Comparison of ENCODE assay signal across 8 mouse cellular contexts in the genomic region with DNA sequence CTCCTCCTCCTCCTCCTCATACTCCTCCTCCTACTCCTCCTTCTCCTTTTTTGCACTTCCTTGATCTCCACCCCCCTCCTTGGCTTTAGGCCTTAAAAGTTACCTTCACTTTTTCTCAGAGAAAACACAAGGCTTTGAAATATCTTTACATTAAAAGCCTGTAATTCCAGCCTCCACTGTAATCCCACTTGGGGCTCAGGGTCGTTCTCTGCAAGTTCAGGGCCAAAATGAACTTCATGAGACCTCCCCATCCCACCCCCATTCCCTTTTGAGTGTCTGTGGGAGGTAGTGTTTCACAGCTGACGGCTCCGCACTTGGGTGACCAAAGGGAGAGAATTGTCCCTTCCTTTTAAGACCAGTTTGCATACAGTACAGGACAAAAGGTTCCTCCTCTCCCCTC. TPM values are rescaled to one million over a fixed set of nuclear protein-coding genes. Genes with fewer than 3 reads are reported as not detected.
DNase-seq lines count a peak whose midpoint lies in the region; ATAC-seq and TF ChIP-seq lines count a peak whose summit lies in the region.

No protein-coding gene starts in this region.

- no peak for DNase-seq in intestine, embryonic 14.5 days (ENCODE audit: low spot score)
- no peak for DNase-seq in ES-E14 (ENCODE audit: low read depth, low spot score)
- no peak for DNase-seq in left cerebral cortex, postnatal 36 days (ENCODE audit: low spot score in 2 of 2)
- no peak for DNase-seq in Muller cell, postnatal 12 days (ENCODE audit: inconsistent ontology term)
- no peak for DNase-seq in adrenal gland, adult 18-20 months (ENCODE audit: low spot score in 2 of 2)

- H3K9me3 ChIP-seq in intestine, embryonic 14.5 days (ENCODE audit: control insufficient read depth, low read length), result no peaks in the 10 kb centered on the region
- H3K9me3 ChIP-seq in intestine, postnatal 0 days (ENCODE audit: control insufficient read depth), result no peaks in the 10 kb centered on the region
- H3K9me3 ChIP-seq in ES-E14 (ENCODE audit: control insufficient read depth, insufficient read depth, low read depth, low read length), result no peaks in the 10 kb centered on the region
- H3K9me3 ChIP-seq in forebrain, embryonic 15.5 days, result no peaks in the 10 kb centered on the region
- no peaks in the 10 kb centered on the region for H3K9me3 ChIP-seq in midbrain, embryonic 12.5 days

- no peaks in the 10 kb centered on the region for H3K27me3 ChIP-seq in intestine, embryonic 14.5 days (replicated peaks; ENCODE audit: control insufficient read depth, insufficient read depth, low read length)
- no peaks in the 10 kb centered on the region for H3K27me3 ChIP-seq in intestine, postnatal 0 days (replicated peaks; ENCODE audit: control insufficient read depth, insufficient read depth, low read length)
- no peaks in the 10 kb centered on the region for H3K27me3 ChIP-seq in forebrain, embryonic 15.5 days
- H3K27me3 ChIP-seq in midbrain, embryonic 12.5 days, result no peaks in the 10 kb centered on the region

- no peak overlapping the region for H3K4me3 ChIP-seq in intestine, embryonic 14.5 days (ENCODE audit: low read depth, low read length)
- no peak overlapping the region for H3K4me3 ChIP-seq in intestine, postnatal 0 days (ENCODE audit: low read depth, low read length)
- H3K4me3 ChIP-seq in ES-E14 (ENCODE audit: insufficient read depth in 1 of 2, low read depth in 1 of 2, low read length in 2 of 2, poor library complexity in 1 of 2, severe bottlenecking in 1 of 2), result peak overlapping the region; percentile 30 to 98
- H3K4me3 ChIP-seq in forebrain, embryonic 15.5 days, result no peak overlapping the region
- H3K4me3 ChIP-seq in midbrain, embryonic 12.5 days, result peak overlapping the region; percentile 82

- in situ Hi-C loops in ES-E14 (cut with MboI; ENCODE audit: low sequenced_read_pairs in 2 of 2, unreplicated experiment in 2 of 2), result no loop called here

- 24% methylated on average over 3 of the region's 3 CpGs for WGBS in intestine, embryonic 14.5 days
- WGBS in intestine, postnatal 0 days, result 47% methylated on average over 3 of the region's 3 CpGs
- WGBS in forebrain, embryonic 15.5 days, result 27% methylated on average over 3 of the region's 3 CpGs
- WGBS in midbrain, embryonic 12.5 days, result 22% methylated on average over 3 of the region's 3 CpGs

- no peak for TF ChIP-seq CTCF in intestine, postnatal 0 days (IDR thresholded peaks at IDR 0.05; ENCODE audit: low read depth)

- intact Hi-C loops in left cerebral cortex, postnatal 36 days (cut with DNase I), result loop anchor here (5.0 kb wide), 2 partner anchors 46 to 66 kb away; partner anchors contain the start of genes Cox14 and Gm17349

- H3K9ac ChIP-seq in intestine, embryonic 14.5 days (ENCODE audit: low read length), result no peak overlapping the region
- H3K9ac ChIP-seq in intestine, postnatal 0 days (ENCODE audit: low read depth, low read length), result no peak overlapping the region
- no peak overlapping the region for H3K9ac ChIP-seq in ES-E14 (ENCODE audit: insufficient read depth, low read depth, low read length, poor library complexity, severe bottlenecking)
- no peak overlapping the region for H3K9ac ChIP-seq in forebrain, embryonic 15.5 days (replicated peaks)
- H3K9ac ChIP-seq in midbrain, embryonic 12.5 days (replicated peaks), result no peak overlapping the region

- H3K4me1 ChIP-seq in intestine, embryonic 14.5 days (replicated peaks; ENCODE audit: control insufficient read depth, insufficient read depth, low read length), result peaks cover 19% of the 10 kb centered on the region; the same call in 1 of the 2 replicates
- no peaks in the 10 kb centered on the region; the same call in 1 of the 2 replicates for H3K4me1 ChIP-seq in intestine, postnatal 0 days (replicated peaks; ENCODE audit: control insufficient read depth, insufficient read depth, low read length)
- peaks cover 2% of the 10 kb centered on the region in 2 experiments; a peak in 2 of 4 replicates for H3K4me1 ChIP-seq in ES-E14 (ENCODE audit: control insufficient read depth in 2 of 2, insufficient read depth in 2 of 2, low read length in 2 of 2, poor library complexity in 1 of 2)
- H3K4me1 ChIP-seq in forebrain, embryonic 15.5 days, result peaks cover 17% of the 10 kb centered on the region
- H3K4me1 ChIP-seq in midbrain, embryonic 12.5 days, result peaks cover 15% of the 10 kb centered on the region

- no peak; the same call in 1 of the 2 replicates for ATAC-seq in intestine, embryonic 14.5 days (replicated peaks; ENCODE audit: low FRiP score, low TSS enrichment, low read depth)
- ATAC-seq in intestine, postnatal 0 days, result no peak
- ATAC-seq in forebrain, embryonic 15.5 days (replicated peaks), result no peak
- ATAC-seq in midbrain, embryonic 12.5 days (ENCODE audit: low FRiP score, low read depth), result no peak

- H3K27ac ChIP-seq in intestine, embryonic 14.5 days (ENCODE audit: low read depth), result peak overlapping the region; percentile 34; the same call in 1 of the 2 replicates
- H3K27ac ChIP-seq in intestine, postnatal 0 days (ENCODE audit: low read depth, low read length), result no peak overlapping the region
- 0 out of 2 replicates have a peak overlapping the region, but pooled peaks have one; percentile 2 for H3K27ac ChIP-seq in ES-E14 (ENCODE audit: insufficient read depth, low read depth, low read length, poor library complexity, severe bottlenecking)
- 0 out of 2 replicates have a peak overlapping the region, but pooled peaks have one; percentile 32 for H3K27ac ChIP-seq in forebrain, embryonic 15.5 days (replicated peaks)
- peak overlapping the region; percentile 92; the same call in 1 of the 2 replicates for H3K27ac ChIP-seq in midbrain, embryonic 12.5 days (replicated peaks)

- H3K36me3 ChIP-seq in intestine, embryonic 14.5 days (ENCODE audit: control insufficient read depth, insufficient read depth, low read length), result no peaks in the 10 kb centered on the region
- H3K36me3 ChIP-seq in intestine, postnatal 0 days (ENCODE audit: control insufficient read depth, insufficient read depth), result peaks cover 5% of the 10 kb centered on the region; the same call in 1 of the 2 replicates
- no peaks in the 10 kb centered on the region for H3K36me3 ChIP-seq in ES-E14 (ENCODE audit: control insufficient read depth, insufficient read depth, low read length, poor library complexity, severe bottlenecking)
- no peaks in the 10 kb centered on the region for H3K36me3 ChIP-seq in forebrain, embryonic 15.5 days
- no peaks in the 10 kb centered on the region for H3K36me3 ChIP-seq in midbrain, embryonic 12.5 days

- H3K4me2 ChIP-seq in intestine, embryonic 14.5 days (ENCODE audit: low read length), result peak overlapping the region; percentile 23; the same call in 1 of the 2 replicates
- no peak overlapping the region; the same call in 1 of the 2 replicates for H3K4me2 ChIP-seq in intestine, postnatal 0 days (replicated peaks; ENCODE audit: low read depth)
- H3K4me2 ChIP-seq in forebrain, embryonic 15.5 days (replicated peaks), result peak overlapping the region; percentile 69; the same call in 1 of the 2 replicates
- peak overlapping the region; percentile 74 for H3K4me2 ChIP-seq in midbrain, embryonic 12.5 days (replicated peaks)

TF ChIP-seq in ES-E14, 5 proteins besides CTCF, POLR2A, EP300 and RAD21:
- TF ChIP-seq CHD2 (IDR thresholded peaks at IDR 0.05; ENCODE audit: low read depth, low read length), result no peak
- no peak for TF ChIP-seq MAFK (IDR thresholded peaks at IDR 0.05; ENCODE audit: insufficient read depth, low read depth, low read length)
- TF ChIP-seq ZNF384 (IDR thresholded peaks at IDR 0.05; ENCODE audit: low read depth, low read length), result no peak
- no peak for TF ChIP-seq ZC3H11A (IDR thresholded peaks at IDR 0.05; ENCODE audit: borderline replicate concordance, low read depth, low read length)
- no peak for TF ChIP-seq HCFC1 (IDR thresholded peaks at IDR 0.05; ENCODE audit: borderline replicate concordance, insufficient read depth, low read length)

RNA-seq across cellular contexts. Expression of gene Cers5, which starts 0.2 kb away (rescaled TPM):
- polyA plus RNA-seq in intestine, embryonic 14.5 days (2014; fragmentation: Nextera tagmentation; extraction: Ambion mirVana), result 64.7 and 68.7 TPM in 2 replicates
- 18.7 and 19.2 TPM in 2 replicates for polyA plus RNA-seq in intestine, postnatal 0 days (2015; fragmentation: Nextera tagmentation; extraction: Ambion mirVana)
- 107 and 126 TPM in 2 replicates for total RNA-seq in ES-E14 (2012; rRNA removed)
- polyA plus RNA-seq in forebrain, embryonic 15.5 days (2015; fragmentation: Nextera tagmentation; extraction: Ambion mirVana), result 69.4 and 69.7 TPM in 2 replicates
- polyA plus RNA-seq in midbrain, embryonic 12.5 days (2016; fragmentation: Nextera tagmentation; extraction: Ambion mirVana), result 57.4 and 59.6 TPM in 2 replicates
- total RNA-seq in left cerebral cortex, postnatal 36 days (2021), result 10 to 100 TPM; 32.3 to 42.2 TPM
- total RNA-seq in adrenal gland, adult 18-20 months (2021), result 10 to 100 TPM; 40.8 to 53.7 TPM

RNA-seq across cellular contexts. Expression of gene Cox14, which starts 47.5 kb away (rescaled TPM):
- polyA plus RNA-seq in intestine, embryonic 14.5 days (2014; fragmentation: Nextera tagmentation; extraction: Ambion mirVana), result 190 and 206 TPM in 2 replicates
- polyA plus RNA-seq in intestine, postnatal 0 days (2015; fragmentation: Nextera tagmentation; extraction: Ambion mirVana), result 298 and 301 TPM in 2 replicates
- total RNA-seq in ES-E14 (2012; rRNA removed), result 68.8 and 86.6 TPM in 2 replicates
- 175 and 190 TPM in 2 replicates for polyA plus RNA-seq in forebrain, embryonic 15.5 days (2015; fragmentation: Nextera tagmentation; extraction: Ambion mirVana)
- 156 and 164 TPM in 2 replicates for polyA plus RNA-seq in midbrain, embryonic 12.5 days (2016; fragmentation: Nextera tagmentation; extraction: Ambion mirVana)
- 100 to 1,000 TPM; 112 to 121 TPM for total RNA-seq in left cerebral cortex, postnatal 36 days (2021)
- 100 to 1,000 TPM; 181 to 213 TPM for total RNA-seq in adrenal gland, adult 18-20 months (2021)

RNA-seq across cellular contexts. Expression of gene Gpd1, which starts 55.6 kb away (rescaled TPM):
- 0.17 and 0.35 TPM in 2 replicates for polyA plus RNA-seq in intestine, embryonic 14.5 days (2014; fragmentation: Nextera tagmentation; extraction: Ambion mirVana)
- polyA plus RNA-seq in intestine, postnatal 0 days (2015; fragmentation: Nextera tagmentation; extraction: Ambion mirVana), result 124 and 136 TPM in 2 replicates
- total RNA-seq in ES-E14 (2012; rRNA removed), result 0.85 and 1.1 TPM in 2 replicates
- 1.9 and 2.6 TPM in 2 replicates for polyA plus RNA-seq in forebrain, embryonic 15.5 days (2015; fragmentation: Nextera tagmentation; extraction: Ambion mirVana)
- polyA plus RNA-seq in midbrain, embryonic 12.5 days (2016; fragmentation: Nextera tagmentation; extraction: Ambion mirVana), result 0.75 and 0.96 TPM in 2 replicates
- 100 to 1,000 TPM in 1 of 2 experiments, 10 to 100 TPM in 1; 89.9 to 104 TPM for total RNA-seq in left cerebral cortex, postnatal 36 days (2021)
- total RNA-seq in adrenal gland, adult 18-20 months (2021), result 1,000 to 10,000 TPM; 1,249 to 2,641 TPM

Comparison
In these comparisons a context has a peak if more than half of its experiments do, and no peak if none do; other contexts are left out.
1. RNA of gene Gpd1, which starts 55.6 kb away (polyA plus RNA-seq): 124 to 136 TPM in intestine, postnatal 0 days; 1.9 to 2.6 TPM in forebrain, embryonic 15.5 days, 0.75 to 0.96 TPM in midbrain, embryonic 12.5 days and 0.17 to 0.35 TPM in intestine, embryonic 14.5 days; every median in the first group is over 10 times any median in the second.
2. H3K4me3 ChIP-seq: peak in ES-E14 (2 of 2) and midbrain, embryonic 12.5 days (single experiment); none in intestine, embryonic 14.5 days (single experiment), intestine, postnatal 0 days (single experiment) and forebrain, embryonic 15.5 days (single experiment).